Mouse (Mus musculus) ES-Bruce4 (cell line): ENCODE measurements around the gene Cemip. TPM values are rescaled to one million over a fixed set of nuclear protein-coding genes. Genes with fewer than 3 reads are reported as not detected.

ENCODE experiments used
- H3K27ac ChIP-seq: 2 replicates; pipeline ENCODE4 v1.5.1; 2012; ENCODE audit warnings: low read length, inconsistent platforms; ENCODE audit not compliant: insufficient read depth
- H3K27me3 ChIP-seq: 2 replicates; pipeline ENCODE4 v1.6.1; 2012; ENCODE audit warnings: mild to moderate bottlenecking, low read length, inconsistent platforms; ENCODE audit not compliant: control insufficient read depth, poor library complexity, insufficient read depth, severe bottlenecking
- H3K36me3 ChIP-seq: 2 replicates; pipeline ENCODE4 v1.6.1; 2012; ENCODE audit warnings: inconsistent platforms, mild to moderate bottlenecking, low read length, moderate library complexity; ENCODE audit not compliant: control insufficient read depth, poor library complexity, insufficient read depth, severe bottlenecking
- H3K4me1 ChIP-seq: one replicate; pipeline ENCODE4 v1.8.1; 2011; ENCODE audit warnings: low read length; ENCODE audit not compliant: control insufficient read depth, insufficient read depth
- H3K4me3 ChIP-seq: 2 replicates; pipeline ENCODE4 v1.5.1; 2011; ENCODE audit warnings: low read depth, mild to moderate bottlenecking, low read length
- H3K9ac ChIP-seq: 2 replicates; pipeline ENCODE4 v1.6.1; 2012; ENCODE audit warnings: low read depth, mild to moderate bottlenecking, inconsistent platforms; ENCODE audit not compliant: poor library complexity, severe bottlenecking
- H3K9me3 ChIP-seq: replicated peaks from 2 replicates; pipeline ENCODE4 v1.6.1; 2012; ENCODE audit warnings: mild to moderate bottlenecking, low read length, inconsistent platforms; ENCODE audit not compliant: control insufficient read depth, poor library complexity, insufficient read depth, severe bottlenecking
- CTCF ChIP-seq: IDR thresholded peaks from one replicate; pipeline ENCODE4 v1.8.1; 2011; ENCODE audit warnings: low read depth, low read length
- EP300 ChIP-seq: IDR thresholded peaks from 2 replicates; pipeline ENCODE4 v1.6.1; 2011; ENCODE audit warnings: low read depth, low read length; ENCODE audit not compliant: insufficient read depth
- POLR2A ChIP-seq: IDR thresholded peaks from one replicate; pipeline ENCODE4 v1.8.1; 2011; ENCODE audit warnings: low read length; ENCODE audit not compliant: insufficient read depth
- polyA plus RNA-seq: library from polyadenylated mRNA; stranded (reverse); fragments of >200 nt; gene quantifications from 2 replicates; pipeline ENCODE4 v1.2.4, GENCODE M21; 2011; ENCODE audit warnings: low read depth; ENCODE audit not compliant: missing spikeins, insufficient read depth, insufficient read length

Cemip gene
- polyA plus RNA-seq, 1 experiment: 0.72 TPM

GRCm38 (mm10) chr7:84045546-84045945 is 40.8 kb downstream of the Cemip start:
- H3K36me3 ChIP-seq: no peaks in the 10 kb centered on the region
- H3K9me3 ChIP-seq: no peaks in the 10 kb centered on the region
- H3K4me1 ChIP-seq: no peaks in the 10 kb centered on the region
- no peak for TF ChIP-seq POLR2A
- TF ChIP-seq EP300: no peak
- no peak for TF ChIP-seq CTCF
- no peaks in the 10 kb centered on the region for H3K27me3 ChIP-seq
- no peak overlapping the region for H3K9ac ChIP-seq
- H3K4me3 ChIP-seq: no peak overlapping the region
- no peak overlapping the region for H3K27ac ChIP-seq

DNA sequence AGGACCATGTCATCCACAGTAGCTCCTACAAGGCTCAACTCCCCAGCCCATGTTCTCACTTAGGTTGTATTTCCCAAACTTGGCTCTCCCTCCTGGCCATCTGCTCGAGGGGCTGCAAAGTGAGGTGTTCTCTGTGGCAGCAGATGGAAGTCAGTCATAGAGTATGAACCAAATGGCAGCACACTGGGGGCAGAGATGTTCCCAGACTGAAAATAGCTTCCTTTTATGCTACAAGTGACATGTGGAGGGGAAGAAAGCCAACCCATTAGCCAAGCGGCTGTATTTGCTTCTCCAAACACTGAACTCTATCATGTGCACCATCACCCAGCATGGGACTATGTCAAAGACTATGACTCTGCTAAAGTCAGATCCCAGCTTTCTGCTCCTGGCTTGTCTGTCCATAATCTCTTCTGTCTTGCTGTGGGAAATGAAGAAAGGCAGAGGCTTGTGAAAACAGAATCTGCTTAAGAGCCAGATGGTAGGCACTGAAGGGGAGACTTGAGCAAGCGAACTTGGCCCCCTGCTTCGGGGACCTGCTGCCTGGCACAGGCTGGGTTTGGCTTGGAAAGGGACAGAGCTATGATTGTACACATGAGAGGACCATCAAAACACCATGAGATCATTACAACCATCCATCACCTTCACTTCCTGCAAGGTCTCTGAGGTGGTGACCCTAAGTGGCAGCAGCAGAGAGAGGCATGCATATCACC is 41.6 kb downstream of the Cemip start:
- Histone ChIP-seq H3K9ac (no peak overlapping the region), H3K36me3 (no peaks in the 10 kb centered on the region), H3K9me3 (no peaks in the 10 kb centered on the region), H3K4me1 (no peaks in the 10 kb centered on the region), H3K27ac (no peak overlapping the region), H3K27me3 (no peaks in the 10 kb centered on the region), H3K4me3 (no peak overlapping the region)
- TF ChIP-seq POLR2A (no peak), EP300 (no peak), CTCF (no peak)

- TF ChIP-seq CTCF: no peak
- TF ChIP-seq EP300: no peak
- no peak for TF ChIP-seq POLR2A
- no peak overlapping the region for H3K9ac ChIP-seq
- no peaks in the 10 kb centered on the region for H3K27me3 ChIP-seq
Measured at GRCm38 (mm10) chr7:84042726-84043125, 43.6 kb downstream of the Cemip start.

DNA sequence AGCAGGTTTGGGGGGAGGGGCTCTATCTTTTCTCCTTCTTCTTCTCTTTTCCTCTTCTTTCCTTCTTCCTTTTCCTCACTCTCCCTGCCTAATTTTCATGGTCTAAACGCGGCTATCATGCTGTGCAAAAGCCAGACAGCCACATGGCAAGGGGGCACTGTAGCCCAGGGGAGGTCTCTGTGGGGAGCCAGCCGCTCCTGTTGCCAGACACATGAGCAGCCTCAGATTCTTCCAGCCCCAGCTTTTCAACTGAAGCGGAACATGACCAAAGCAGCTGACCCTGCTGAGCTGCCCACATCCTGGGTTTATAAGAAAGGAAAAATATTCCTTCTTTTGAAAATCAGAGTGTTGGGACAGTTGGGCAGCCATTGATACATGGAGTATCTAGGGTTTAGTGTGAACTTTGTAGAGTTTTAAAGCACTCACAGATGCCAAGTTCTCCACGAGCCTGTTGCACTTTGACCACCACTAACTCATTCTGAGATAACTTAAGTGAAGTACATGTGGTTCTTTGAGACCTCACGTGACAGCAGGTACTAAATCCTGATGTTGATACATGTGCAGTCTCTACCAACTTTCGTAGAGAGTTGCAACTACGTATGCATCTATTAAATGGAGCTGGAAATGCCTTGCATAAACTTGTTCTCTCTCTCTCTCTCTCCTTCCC is 46.3 kb downstream of the Cemip start:
- H3K9me3 ChIP-seq: no peaks in the 10 kb centered on the region
- H3K4me1 ChIP-seq: no peaks in the 10 kb centered on the region
- TF ChIP-seq EP300 (no peak), POLR2A (no peak), CTCF (no peak)

More at GRCm38 (mm10) chr7:84042726-84043125, 43.6 kb downstream of the Cemip start:
- no peaks in the 10 kb centered on the region for H3K36me3 ChIP-seq
- no peaks in the 10 kb centered on the region for H3K4me1 ChIP-seq
- H3K9me3 ChIP-seq: no peaks in the 10 kb centered on the region
- H3K27ac ChIP-seq: no peak overlapping the region
- H3K4me3 ChIP-seq: no peak overlapping the region

GRCm38 (mm10) chr7:84038642-84039041 is 47.7 kb downstream of the Cemip start:
- TF ChIP-seq CTCF: no peak
- no peak for TF ChIP-seq EP300
- no peak for TF ChIP-seq POLR2A
- Histone ChIP-seq H3K27me3 (no peaks in the 10 kb centered on the region), H3K27ac (no peak overlapping the region), H3K4me3 (no peak overlapping the region), H3K9me3 (no peaks in the 10 kb centered on the region), H3K4me1 (no peaks in the 10 kb centered on the region), H3K36me3 (no peaks in the 10 kb centered on the region), H3K9ac (no peak overlapping the region)

More for the DNA sequence above, 46.3 kb downstream of the Cemip start:
- no peak overlapping the region for H3K27ac ChIP-seq
- no peak overlapping the region for H3K9ac ChIP-seq
- H3K36me3 ChIP-seq: no peaks in the 10 kb centered on the region
- no peaks in the 10 kb centered on the region for H3K27me3 ChIP-seq
- no peak overlapping the region for H3K4me3 ChIP-seq

GRCm38 (mm10) chr7:84032831-84033230 is 53.5 kb downstream of the Cemip start:
- H3K9ac ChIP-seq: no peak overlapping the region
- no peaks in the 10 kb centered on the region for H3K36me3 ChIP-seq
- H3K27ac ChIP-seq: no peak overlapping the region
- no peak overlapping the region for H3K4me3 ChIP-seq
- H3K9me3 ChIP-seq: no peaks in the 10 kb centered on the region
- H3K27me3 ChIP-seq: no peaks in the 10 kb centered on the region
- no peaks in the 10 kb centered on the region for H3K4me1 ChIP-seq
- TF ChIP-seq EP300: no peak
- no peak for TF ChIP-seq POLR2A
- no peak for TF ChIP-seq CTCF
